Mouse (Mus musculus): ENCODE data around the gene Sh3pxd2a.

The Sh3pxd2a gene

DNA sequence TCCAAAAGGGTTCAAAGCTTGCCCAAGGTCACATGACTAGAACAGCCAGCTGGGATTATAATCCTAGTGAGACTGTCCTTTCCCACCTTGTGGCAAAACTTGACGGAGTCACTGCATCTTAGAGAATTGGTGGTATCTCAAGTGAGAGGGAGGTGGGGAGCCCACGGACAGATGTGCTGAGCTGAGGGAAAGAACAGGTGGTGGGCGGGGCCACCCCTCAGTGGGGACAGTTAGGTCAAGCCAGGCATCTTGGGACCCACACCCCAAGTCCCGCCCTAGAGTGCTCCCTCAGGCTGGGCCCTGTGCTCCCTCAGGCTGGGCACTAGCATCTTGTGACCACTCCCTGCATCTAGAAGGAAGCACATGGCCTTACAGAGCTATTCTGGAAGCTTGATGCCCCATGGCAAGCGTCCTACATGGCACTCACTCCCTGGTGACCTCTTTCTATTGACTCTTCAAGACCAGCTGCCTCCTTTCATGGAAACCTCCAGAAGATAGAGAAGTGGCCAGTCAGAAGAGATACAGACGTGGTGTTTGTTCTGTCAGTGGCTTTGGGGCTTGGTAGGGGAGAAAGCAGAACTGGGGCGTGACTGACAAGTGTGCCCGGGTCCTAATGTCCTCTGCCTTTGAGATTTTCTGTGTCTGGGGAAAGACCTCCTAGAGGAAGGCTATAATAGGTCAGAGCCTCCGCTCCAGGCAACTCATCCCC, 24.3 kb downstream of the Sh3pxd2a start:
- DNase-seq (ENCODE audit: inconsistent ontology term): no peak

DNA sequence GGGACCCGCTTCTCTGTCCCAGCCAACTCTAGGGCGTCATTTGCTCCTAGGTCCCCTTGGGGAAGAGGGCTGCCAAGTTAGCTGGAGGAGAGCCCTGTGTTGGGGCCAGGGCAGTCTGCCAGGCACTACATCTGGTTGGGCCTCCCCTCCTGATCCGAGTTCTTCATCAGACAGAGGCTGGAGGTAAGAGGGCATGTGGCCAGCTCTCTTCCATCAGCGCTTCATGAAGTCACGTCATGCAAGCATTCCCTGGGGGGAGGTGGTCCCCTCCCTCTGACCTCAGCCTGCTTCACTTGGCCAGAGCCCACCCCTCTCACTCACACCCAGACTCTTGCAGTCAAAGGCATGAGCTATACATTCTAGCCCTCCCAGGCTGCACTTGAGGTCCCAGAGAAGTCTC, 25.8 kb downstream of the Sh3pxd2a start:
- DNase-seq (ENCODE audit: inconsistent ontology term): peak; percentile 47

DNA sequence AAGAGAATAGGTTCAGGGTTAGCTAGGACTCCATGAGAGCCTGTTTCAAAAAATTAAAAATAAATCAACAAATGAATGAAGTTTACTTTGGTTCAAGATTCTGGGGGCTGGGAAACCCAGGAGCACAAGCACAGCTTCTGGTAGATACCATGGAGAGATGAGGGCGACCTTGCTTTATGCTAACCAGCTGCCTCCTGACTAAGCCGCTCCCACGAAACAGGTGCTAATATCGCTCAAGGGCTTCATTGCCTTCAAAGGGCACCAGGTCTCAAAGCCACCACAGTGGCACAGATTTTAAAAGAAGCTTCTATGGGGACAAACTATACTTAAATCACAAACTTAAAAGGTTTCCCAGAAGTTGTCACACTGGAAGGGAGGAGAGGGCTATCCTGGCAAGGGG, 27.2 kb downstream of the Sh3pxd2a start:
- no peak for DNase-seq (ENCODE audit: inconsistent ontology term)

DNA sequence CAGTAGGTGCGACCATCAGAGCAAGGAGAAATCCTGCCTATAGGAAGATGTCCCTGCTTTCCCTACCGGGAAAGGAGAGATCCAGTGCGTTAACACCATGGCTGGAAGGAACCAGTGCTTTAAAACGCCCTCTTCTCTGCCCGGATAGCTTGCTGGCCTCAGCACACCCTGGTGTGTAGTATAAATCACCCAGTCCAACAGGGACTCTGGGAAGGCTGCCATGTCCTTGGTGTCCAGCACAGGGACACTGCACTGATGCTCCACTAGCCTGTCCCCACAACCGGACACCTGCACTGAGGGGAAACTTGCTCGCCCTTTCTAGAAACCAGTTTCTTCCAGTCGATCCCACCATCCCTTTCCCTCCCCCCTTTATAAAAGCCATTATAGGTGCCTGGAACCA, 28.0 kb downstream of the Sh3pxd2a start:
- DNase-seq (ENCODE audit: inconsistent ontology term): no peak

DNA sequence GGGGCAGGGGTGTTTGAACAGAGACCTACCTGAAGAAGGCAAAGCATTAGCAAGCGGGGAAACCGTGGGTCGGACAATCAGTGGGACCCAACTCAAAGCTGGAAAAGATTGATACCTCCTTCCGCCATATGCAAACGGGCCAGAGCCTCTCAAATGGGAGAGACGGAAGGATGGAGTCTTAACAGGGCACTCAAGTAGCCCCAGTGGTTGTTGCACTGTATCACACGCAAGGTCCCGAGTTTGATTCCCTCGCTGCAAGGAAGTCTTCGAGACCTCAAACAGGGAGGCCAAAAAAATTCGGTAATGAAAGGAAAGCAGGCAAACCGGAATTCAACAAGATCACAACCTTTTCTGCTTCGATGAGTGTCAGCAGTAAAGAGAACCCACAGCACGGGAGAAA, 29.5 kb downstream of the Sh3pxd2a start:
- no peak for DNase-seq (ENCODE audit: inconsistent ontology term)

DNA sequence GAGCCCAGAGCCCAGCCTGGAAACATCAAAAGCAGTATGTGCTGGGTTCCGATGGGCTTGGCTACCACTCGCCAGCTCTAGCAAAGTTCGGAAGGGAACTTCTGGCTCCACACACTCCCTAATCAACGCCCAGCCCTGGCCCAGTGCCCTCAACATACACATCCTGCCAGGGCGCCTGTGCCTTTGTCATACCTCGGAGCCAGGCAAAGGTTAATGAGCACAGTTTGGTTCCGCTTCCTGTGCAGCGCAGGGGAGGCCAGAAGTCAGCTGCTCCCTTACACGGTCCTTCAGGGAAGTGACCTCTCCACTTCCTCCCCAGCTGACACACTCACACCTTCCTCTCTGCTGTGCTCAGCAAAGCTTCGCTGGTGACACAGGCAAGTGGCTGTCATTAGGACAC, 31.9 kb downstream of the Sh3pxd2a start:
- DNase-seq (ENCODE audit: inconsistent ontology term): no peak

DNA sequence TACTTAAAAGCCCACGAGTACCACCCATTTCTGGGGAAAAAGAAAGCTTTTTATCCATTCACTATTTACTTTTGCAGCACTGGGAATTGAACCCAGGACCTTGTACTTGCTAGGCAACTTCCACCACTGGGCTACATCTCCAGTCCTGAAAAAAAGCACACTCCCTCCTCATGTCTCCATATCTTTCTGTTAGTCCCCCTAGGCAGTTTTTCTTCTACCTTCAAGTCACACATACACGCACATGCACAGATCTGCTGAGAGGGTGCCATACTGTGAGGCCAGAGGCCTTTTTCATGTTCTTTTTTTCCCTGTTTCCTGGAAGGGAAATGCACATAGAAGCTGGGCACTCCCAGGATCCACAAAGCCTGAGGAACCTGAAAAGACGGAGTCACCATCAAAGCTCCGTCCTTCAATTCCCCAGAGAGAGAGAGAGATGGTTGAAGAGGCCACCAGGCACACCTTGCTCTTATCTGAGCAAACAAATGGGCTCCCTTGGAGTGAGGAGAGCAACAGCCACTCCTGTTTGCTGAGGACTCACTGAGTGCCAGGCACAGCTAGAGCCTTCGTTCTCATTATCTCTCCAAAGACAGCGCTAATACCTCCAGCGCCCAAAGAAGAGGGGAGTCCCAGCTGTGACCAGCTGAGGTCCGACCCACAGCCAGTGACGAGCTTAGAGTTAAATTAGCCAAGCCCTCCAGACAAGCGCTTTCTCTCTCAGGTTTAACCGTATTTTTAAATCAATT, 32.8 kb downstream of the Sh3pxd2a start:
- DNase-seq (ENCODE audit: inconsistent ontology term): no peak

DNA sequence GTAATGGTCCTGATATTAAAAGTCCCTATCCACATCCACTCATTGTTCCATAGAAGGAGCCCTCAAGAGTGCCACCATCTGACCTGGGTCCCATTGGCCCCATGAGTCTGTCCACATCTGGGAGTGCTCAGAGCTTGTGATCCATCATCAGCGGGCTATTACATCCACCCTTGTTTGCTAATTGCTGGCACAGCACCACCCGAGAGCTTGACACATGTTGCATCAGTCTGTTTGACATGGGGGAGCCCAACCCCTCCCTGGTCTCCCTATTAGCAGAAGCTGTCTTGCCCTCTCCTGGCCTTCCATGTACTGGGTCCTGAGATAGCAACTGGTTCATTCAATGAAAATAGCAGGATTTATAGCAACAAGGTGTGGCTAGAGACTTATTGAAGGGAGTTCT, 34.0 kb downstream of the Sh3pxd2a start:
- DNase-seq (ENCODE audit: inconsistent ontology term): no peak

DNA sequence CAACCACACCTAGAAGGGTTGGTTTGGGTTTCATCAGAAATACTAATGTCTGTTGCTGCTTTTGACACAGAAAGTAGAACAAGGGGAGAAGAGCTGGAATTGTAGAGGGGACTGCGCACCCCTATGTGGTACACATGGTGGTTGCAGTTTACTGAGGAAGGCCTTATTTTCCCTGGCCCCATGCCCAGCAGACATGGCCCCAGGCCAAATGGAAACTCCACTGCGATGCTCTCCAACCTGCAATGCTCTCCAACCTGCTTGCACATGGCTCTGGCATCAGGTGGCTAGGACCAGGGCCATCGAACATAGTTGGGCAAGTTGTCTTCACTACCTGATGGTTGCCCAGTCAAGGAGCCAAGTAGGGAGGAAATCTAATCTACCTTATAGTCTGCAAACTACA, 35.0 kb downstream of the Sh3pxd2a start:
- DNase-seq (ENCODE audit: inconsistent ontology term): no peak

DNA sequence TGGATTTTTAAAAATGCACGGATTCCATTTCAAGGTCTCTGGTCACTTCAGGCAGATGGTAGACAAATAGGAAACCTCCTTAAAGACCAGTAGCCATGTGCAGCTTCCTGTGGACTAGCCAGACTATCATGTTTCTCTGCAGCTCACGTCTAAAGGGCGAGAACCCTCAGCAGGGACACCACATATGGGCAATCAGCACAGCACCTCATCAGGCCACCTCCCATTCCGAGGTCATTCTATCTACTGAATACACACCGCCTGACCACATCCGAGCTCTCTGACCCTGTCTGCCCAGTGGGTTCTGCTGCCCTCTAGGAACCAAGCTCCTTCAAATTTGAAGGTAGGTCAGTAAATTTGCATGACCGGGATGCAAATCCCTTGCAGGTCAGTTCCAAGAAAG, 35.4 kb downstream of the Sh3pxd2a start:
- DNase-seq (ENCODE audit: inconsistent ontology term): no peak

DNA sequence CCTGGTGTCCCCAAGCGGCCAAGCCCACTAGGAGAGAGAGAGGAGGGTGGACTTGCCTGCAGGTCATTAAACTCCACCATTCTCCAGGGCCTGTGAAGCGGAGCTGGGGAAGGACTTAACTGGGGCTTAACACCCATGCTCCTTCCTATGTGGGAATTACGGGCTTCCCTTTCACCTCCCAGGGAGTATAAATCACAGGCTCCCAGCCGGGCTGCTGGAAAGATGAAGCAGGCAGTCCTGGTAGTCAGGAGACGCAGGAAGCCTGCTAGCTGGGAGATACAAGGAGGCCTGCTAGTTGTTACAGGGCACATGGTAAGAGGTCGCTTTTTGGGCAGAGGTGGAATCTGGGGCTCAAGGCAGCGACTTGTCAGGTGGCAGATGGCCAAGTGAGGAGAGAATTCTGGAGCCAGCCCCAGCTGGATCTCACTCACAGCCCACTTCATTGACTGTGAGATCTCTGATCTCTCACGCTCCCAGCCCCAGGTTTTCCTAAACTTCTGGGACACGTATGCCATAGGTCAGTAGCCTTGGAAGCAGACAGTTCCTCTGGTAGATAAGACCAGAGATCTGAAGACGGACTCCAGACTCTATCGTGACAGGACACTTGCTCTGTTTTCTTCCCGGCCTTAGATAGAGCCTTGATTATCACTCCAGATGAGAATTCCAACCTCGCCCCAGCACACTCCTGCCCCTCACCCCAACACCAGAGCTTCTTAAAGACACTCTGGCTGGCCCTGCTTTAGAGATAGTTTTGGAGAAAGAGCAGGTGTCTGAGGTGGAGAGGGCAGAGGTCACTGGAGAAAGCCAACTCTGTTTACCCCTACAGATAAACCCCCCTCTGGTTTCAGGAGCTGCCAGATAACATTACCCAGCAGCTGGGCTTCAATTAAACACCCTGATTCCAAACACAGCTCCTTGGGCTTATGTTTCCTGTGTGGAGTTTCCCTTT, 36.1 kb downstream of the Sh3pxd2a start:
- DNase-seq (ENCODE audit: inconsistent ontology term): no peak

DNA sequence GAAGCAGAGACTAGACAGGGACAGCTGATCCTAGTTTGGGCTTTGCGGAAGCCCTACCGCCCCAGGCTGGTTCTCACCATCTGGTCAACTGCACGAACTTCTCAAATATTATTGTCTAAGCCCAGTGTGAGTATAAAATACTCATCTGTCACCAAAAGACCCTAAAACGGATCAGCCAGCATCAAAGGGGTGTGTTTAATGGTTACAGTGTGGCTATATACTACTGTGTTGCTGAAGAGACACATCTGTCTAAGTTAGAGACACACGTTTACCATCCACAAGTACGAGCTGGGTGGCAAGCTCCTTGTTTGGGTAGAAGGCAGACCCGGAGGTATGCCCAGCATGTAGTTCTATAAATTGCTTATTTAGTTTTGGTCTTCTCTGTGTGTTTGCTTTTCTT, 40.6 kb downstream of the Sh3pxd2a start:
- no peak for DNase-seq (ENCODE audit: inconsistent ontology term)

DNA sequence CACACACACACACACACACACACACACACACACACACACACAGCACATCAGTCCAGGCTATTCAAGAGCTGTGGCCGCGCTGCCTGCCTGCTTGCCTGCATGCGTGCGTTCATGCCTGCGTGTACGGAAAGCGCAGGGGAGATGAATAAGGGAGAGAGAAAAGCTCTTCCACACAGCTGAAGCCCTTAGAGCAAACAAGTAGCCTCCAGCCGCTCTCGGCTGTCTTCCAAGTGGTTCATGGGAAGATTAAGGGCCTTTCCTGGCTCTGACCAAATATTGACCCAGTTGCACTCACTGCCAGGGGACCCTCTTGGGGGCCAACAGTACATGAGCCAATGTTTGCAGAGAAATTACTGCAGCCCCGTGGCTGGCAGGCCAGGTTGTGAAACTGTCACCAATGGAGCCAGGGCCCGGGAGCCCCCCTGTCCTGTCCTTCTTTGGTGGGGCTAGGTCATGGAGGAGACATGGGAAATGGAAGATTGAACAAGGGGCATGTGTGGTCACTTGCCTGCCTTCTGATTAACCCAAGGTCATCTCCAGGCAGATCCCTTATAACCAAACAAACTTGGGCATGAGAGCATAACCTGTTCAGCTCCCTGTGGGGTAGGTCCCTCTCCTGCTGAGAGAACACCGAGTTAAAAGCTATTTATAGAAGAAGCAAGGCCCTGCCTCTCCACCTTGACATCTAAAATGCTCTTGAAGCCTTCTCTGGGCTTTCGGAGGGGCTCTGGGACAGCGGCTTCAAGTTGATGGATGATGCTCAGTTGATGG, 42.9 kb downstream of the Sh3pxd2a start:
- no peak for DNase-seq (ENCODE audit: inconsistent ontology term)

DNA sequence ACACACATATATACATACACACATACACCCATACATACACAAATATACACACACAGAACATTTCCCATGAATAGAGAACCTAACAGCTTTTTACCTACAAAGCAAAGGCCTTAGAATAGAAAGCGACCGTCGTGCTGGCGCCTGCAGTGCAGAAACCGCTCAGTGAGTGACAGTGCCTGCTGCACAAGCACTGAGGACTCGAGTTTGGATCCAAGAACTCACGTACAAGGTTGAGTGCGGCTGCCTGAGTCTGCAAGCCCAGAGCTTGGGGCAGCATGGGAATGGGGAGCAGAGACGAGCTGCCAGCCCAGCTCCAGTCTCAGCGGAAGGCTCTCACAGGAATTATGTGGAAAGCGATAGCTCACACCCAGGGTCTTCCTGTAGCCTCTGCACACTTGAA, 43.7 kb downstream of the Sh3pxd2a start:
- no peak for DNase-seq (ENCODE audit: inconsistent ontology term)

DNA sequence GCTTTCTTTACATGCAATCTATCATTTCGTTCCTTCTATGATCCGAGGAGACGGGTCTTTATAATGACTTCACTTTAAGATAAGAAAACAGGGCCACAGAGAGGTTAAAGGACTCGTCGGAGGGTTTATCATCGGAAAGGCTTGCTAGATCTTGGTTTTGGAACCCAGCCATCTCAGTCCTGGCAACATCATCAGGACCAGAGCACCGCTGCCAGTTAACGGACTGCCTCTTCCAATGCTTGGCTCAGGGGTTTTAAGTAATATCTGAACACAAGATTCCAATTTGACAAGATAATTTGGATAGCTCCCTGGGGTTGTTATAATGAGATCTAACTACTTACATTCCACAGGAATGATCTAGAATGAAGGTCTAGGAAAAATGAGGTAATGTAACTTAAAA, 45.0 kb downstream of the Sh3pxd2a start:
- DNase-seq (ENCODE audit: inconsistent ontology term): peak; percentile 37

DNA sequence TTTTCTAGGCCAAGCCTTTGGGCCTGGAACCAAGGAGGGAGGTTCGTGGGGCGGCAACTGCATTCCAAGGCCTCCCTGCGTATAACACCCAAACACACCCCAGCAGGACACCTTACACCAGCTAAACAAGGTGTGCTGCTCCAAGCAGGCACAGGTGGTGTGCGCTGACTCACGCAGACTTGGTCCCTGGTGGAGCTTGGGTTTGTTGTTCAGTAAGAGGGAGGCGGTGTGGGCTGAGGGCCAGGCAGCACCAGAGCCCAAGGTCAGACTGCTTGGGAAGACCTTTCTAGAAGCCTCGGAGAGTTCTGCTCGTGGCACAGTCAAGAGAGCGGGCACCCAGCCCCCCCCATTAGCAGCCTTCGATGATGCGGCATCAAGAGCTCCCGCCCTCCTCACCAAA, 48.0 kb downstream of the Sh3pxd2a start:
- no peak for DNase-seq (ENCODE audit: inconsistent ontology term)

DNA sequence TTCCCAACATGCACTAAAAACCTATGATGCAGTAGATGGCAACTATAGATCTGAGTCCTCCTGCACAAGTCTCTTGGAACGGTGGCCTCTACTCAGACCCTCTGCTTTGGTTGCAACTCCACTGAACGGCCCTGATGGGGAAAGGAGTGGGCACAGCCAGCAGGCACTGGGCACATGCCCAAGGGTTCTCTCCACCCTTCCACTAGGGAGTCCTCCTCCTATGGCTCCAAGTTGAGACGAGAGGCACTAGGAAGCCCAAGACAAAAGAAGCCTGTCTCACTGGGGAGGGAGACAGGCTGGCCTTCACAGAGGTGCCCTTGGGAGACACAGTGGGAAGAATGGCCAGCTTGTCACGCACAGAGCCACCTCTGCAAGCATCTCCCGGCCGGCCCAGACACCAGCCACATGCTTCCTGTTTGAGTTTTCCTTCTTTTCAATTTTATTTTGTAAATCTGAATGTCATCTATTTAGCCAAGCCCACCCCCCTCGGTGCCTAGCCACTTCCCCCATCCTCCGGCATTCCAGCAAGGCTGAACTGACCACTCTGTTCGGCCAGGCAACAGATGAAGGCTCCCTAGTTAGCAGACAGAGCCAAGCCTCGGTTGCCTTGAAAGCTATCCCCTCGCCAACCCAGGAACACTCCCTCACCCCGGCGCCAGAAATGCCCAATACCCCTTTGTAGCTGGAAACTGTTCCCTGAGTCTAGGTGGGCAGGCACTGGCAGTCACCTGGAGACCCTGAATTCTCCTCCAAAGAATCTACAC, 49.9 kb downstream of the Sh3pxd2a start:
- peak; percentile 65 for DNase-seq (ENCODE audit: inconsistent ontology term)

DNA sequence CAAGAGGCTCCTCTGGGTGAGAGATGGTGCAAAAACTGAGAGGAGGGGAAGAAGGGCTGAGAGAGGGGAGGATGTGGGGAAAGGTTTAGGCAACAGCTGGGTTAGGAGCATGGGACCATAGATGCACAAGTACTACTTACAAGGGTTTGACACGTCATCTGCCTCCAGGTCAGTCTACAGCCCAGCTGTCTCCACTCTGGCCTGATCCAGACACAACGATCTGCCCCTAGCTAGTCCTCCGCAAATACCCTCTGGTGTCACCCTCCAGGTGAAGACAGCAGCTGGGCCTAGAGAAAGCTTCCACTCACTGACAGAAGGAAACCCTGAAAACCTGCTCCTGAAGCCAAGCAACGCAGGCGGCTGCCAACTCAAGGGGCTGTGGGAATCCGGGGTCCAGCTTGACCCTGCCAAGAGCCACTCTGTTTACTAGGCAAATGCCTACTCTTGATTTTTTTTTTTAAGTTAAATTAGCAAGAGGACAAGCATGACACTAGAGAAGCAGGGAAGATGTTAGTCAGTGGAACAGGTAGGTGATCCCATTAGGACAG, 50.7 kb downstream of the Sh3pxd2a start:
- DNase-seq (ENCODE audit: inconsistent ontology term): no peak

DNA sequence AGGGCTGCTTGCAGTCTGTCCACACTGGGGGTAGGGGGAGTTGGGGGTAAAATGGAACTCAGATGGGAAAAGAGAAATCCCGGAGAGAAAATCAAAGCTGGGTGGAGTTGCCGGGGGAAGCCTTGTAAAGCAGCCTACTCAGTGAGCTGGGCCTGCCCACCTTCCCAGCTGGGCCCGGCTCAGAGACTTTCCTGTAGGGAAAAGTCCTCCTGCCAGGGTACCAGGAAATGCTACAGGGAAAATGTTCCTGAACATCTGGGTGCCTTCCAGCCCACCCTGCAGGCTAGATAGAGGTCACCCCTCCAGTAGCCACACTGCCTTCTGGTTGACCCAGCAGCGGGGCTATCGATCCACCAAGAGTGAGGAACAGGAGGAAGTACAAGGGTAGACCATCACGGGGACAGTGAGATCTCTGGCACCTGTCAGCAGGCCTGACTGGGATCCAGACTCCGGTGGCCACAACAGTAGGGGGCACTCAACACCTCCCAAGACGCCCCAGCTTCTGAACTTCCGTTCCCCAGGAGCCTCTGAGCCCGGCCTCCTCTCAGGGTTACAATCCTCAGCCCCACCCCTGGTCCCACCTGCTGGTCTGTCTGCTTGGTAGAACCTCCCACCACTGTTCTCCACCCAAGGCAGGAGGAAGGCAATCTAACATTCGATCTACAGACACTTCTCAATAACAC, 51.5 kb downstream of the Sh3pxd2a start:
- no peak for DNase-seq (ENCODE audit: inconsistent ontology term)

DNA sequence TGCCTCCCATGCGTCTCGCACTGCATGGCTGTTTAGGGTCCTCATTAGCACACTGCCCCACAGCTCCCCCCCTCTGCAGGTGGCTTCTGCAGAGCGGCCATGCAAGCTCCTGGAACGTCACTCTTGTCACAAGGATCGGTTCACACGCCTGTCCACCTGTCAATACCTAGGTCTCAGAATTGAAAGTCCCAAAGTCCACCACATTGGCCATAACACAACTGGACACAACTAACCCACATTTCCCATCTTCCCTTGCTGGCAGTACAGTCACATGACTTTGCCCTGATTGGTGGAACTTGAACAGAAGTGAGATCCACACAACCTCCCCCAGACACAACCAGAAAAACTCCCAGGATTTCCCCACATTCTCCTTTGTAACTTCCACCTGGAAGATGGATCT, 53.9 kb downstream of the Sh3pxd2a start:
- no peak for DNase-seq (ENCODE audit: inconsistent ontology term)

Measured in Muller cell, postnatal 12 days (primary cell).